Mouse (Mus musculus): Measurements from ENCODE around the gene Mettl9.
"Not testable (repeated sequence)": the region's sequence is repeated elsewhere in the genome, so short reads cannot be mapped to it uniquely, and the experiment has no call there.

Gene Mettl9

GRCm38 (mm10) chr7:121033856-121034652 lies at the start of gene Mettl9:
Mettl9 (plus strand) TSS chr7:121034445.
- in situ Hi-C loops (cut with MboI, MseI): no loop called here

GRCm38 (mm10) chr7:120991191-120991590 lies 43.1 kb upstream of the Mettl9 start:
- in situ Hi-C loops (cut with MboI, MseI): no loop called here

- in situ Hi-C loops (cut with MboI, MseI): no loop called here
These were observed 35.2 kb upstream of the Mettl9 start for GRCm38 (mm10) chr7:120999021-120999530.

GRCm38 (mm10) chr7:121000065-121000822 lies 34.0 kb upstream of the Mettl9 start:
- in situ Hi-C loops (cut with MboI, MseI): no loop called here

- in situ Hi-C loops (cut with MboI, MseI): no loop called here
These were observed 32.4 kb upstream of the Mettl9 start for GRCm38 (mm10) chr7:121001879-121002278.

- in situ Hi-C loops (cut with MboI, MseI): no loop called here
These were observed 31.8 kb upstream of the Mettl9 start for GRCm38 (mm10) chr7:121002407-121002928.

GRCm38 (mm10) chr7:121003793-121004418 lies 30.3 kb upstream of the Mettl9 start:
- in situ Hi-C loops (cut with MboI, MseI): no loop called here

GRCm38 (mm10) chr7:121011794-121012689 lies 22.2 kb upstream of the Mettl9 start:
- in situ Hi-C loops (cut with MboI, MseI): loop anchor here in 1 of 2 experiments (10.0 kb wide), 1 partner anchor 1767 kb away; no protein-coding TSS in a partner anchor

- in situ Hi-C loops (cut with MboI, MseI): loop anchor here in 1 of 2 experiments (10.0 kb wide), 1 partner anchor 1770 kb away; no protein-coding TSS in a partner anchor
These were observed 19.8 kb upstream of the Mettl9 start for GRCm38 (mm10) chr7:121014486-121014885.

GRCm38 (mm10) chr7:121018778-121019177 lies 15.5 kb upstream of the Mettl9 start:
- in situ Hi-C loops (cut with MboI, MseI): loop anchor here (5.0 to 10.0 kb wide), 2 partner anchors 69 to 1774 kb away; no protein-coding TSS in a partner anchor

GRCm38 (mm10) chr7:121020277-121020676 lies 14.0 kb upstream of the Mettl9 start:
- in situ Hi-C loops (cut with MboI, MseI): no loop called here

GRCm38 (mm10) chr7:121025221-121026008 lies 8.8 kb upstream of the Mettl9 start:
- in situ Hi-C loops (cut with MboI, MseI): no loop called here

- in situ Hi-C loops (cut with MboI, MseI): no loop called here
These were observed 7.9 kb upstream of the Mettl9 start for GRCm38 (mm10) chr7:121026300-121026699.

GRCm38 (mm10) chr7:121029947-121030346 lies 4.3 kb upstream of the Mettl9 start:
- in situ Hi-C loops (cut with MboI, MseI): not testable (repeated sequence)

- in situ Hi-C loops (cut with MboI, MseI): no loop called here
These were observed 476 bp downstream of the Mettl9 start for GRCm38 (mm10) chr7:121034701-121035141.

- in situ Hi-C loops (cut with MboI, MseI): no loop called here
These were observed 996 bp downstream of the Mettl9 start for GRCm38 (mm10) chr7:121035161-121035721.

GRCm38 (mm10) chr7:121040595-121040994 lies 6.3 kb downstream of the Mettl9 start:
- in situ Hi-C loops (cut with MboI, MseI): no loop called here

- in situ Hi-C loops (cut with MboI, MseI): no loop called here
These were observed 7.7 kb downstream of the Mettl9 start for GRCm38 (mm10) chr7:121041989-121042388.

GRCm38 (mm10) chr7:121043004-121043403 lies 8.8 kb downstream of the Mettl9 start:
- in situ Hi-C loops (cut with MboI, MseI): no loop called here

Measured in T-helper 17 cell (primary cell).